Mouse (Mus musculus) bone marrow macrophage, adult 2 months (primary cell): Measurements from ENCODE around the gene Selplg.
A peak's percentile ranks its signal among the peaks of the same experiment; 100 is the strongest.

Experiments used
- CTCF ChIP-seq: IDR thresholded peaks from 2 replicates; pipeline ENCODE4 v1.5.1; 2012; ENCODE audit warnings: low read depth, mild to moderate bottlenecking, low read length, moderate library complexity
- POLR2A ChIP-seq: IDR thresholded peaks from 2 replicates; pipeline ENCODE4 v1.6.1; 2012; ENCODE audit warnings: mild to moderate bottlenecking, low read depth, low read length, borderline replicate concordance

GRCm38 (mm10) chr5:113815638-113816152, 16.7 kb downstream of the Selplg start:
- peak; percentile 98 for TF ChIP-seq CTCF
- TF ChIP-seq POLR2A = no peak
